Mouse (Mus musculus) heart, postnatal 0 days (tissue): ENCODE results near the gene D17Wsu92e.

Experiments used
- CTCF ChIP-seq: IDR thresholded peaks from 2 replicates; pipeline ENCODE4 v1.5.1; 2016; ENCODE audit warnings: antibody characterized with exemption, control low read depth, low read depth
- EP300 ChIP-seq: IDR thresholded peaks from 2 replicates; pipeline ENCODE4 v1.6.1; 2016; ENCODE audit warnings: antibody characterized with exemption, low read depth

GRCm38 (mm10) chr17:27793144-27793543 lies 27.3 kb downstream of the D17Wsu92e start:
- TF ChIP-seq CTCF (no peak), EP300 (no peak)
